ENCODE assay signal across 16 mouse cellular contexts in genomic region chr12:72538571-72538970, GRCm38 (mm10). TPM values are rescaled to one million over a fixed set of nuclear protein-coding genes. Genes with fewer than 3 reads are reported as not detected.
DNase-seq lines count a peak whose midpoint lies in the region; ATAC-seq and TF ChIP-seq lines count a peak whose summit lies in the region.
"Had no signal": no experiment of that assay in that cellular context is flagged by ENCODE, and none has a peak within 500 bp of the region (broad histone marks: within the 10 kb centered on the region; RNA-seq: fewer than 3 reads in every experiment).

No protein-coding gene starts in this region.

- H3K9me3 ChIP-seq in limb, embryonic 14.5 days (ENCODE audit: control insufficient read depth, low read length) = no peaks in the 10 kb centered on the region
- H3K9me3 ChIP-seq in limb, embryonic 10.5 days (replicated peaks) = no peaks in the 10 kb centered on the region
- H3K9me3 ChIP-seq: embryonic facial prominence, embryonic 12.5 days; hindbrain, embryonic 15.5 days; limb, embryonic 13.5 days; neural tube, embryonic 15.5 days had no signal

- no peak overlapping the region for H3K27ac ChIP-seq in limb, embryonic 14.5 days (replicated peaks; ENCODE audit: low read depth, low read length)
- H3K27ac ChIP-seq in limb, embryonic 10.5 days = no peak overlapping the region
- H3K27ac ChIP-seq: embryonic facial prominence, embryonic 12.5 days; hindbrain, embryonic 15.5 days; limb, embryonic 13.5 days; neural tube, embryonic 15.5 days had no signal

- no peak for ATAC-seq in limb, embryonic 14.5 days (ENCODE audit: low FRiP score, low read depth)
- ATAC-seq: CD4-positive, CD25-positive, alpha-beta regulatory T cell, adult 4 months; intestine, postnatal 0 days had no signal

- 85% methylated on average over 10 of the region's 10 CpGs for WGBS in limb, embryonic 14.5 days
- 95% methylated on average over 10 of the region's 10 CpGs for WGBS in limb, embryonic 10.5 days

- peaks cover 19% of the 10 kb centered on the region for H3K36me3 ChIP-seq in limb, embryonic 14.5 days (ENCODE audit: control insufficient read depth, insufficient read depth, low read length)
- H3K36me3 ChIP-seq in limb, embryonic 10.5 days = peaks cover 30% of the 10 kb centered on the region

- TF ChIP-seq POLR2A in limb, embryonic 14.5 days (IDR thresholded peaks at IDR 0.05; ENCODE audit: borderline replicate concordance, extremely low read depth, insufficient read depth, insufficient read length) = no peak

- DNase-seq in limb, embryonic 14.5 days (ENCODE audit: low spot score) = peak; percentile 21
- DNase-seq in limb, embryonic 10.5 days (ENCODE audit: low spot score) = no peak
- peak; percentile 53 to 78 for DNase-seq in frontal cortex, adult 2 months (ENCODE audit: extremely low spot score in 1 of 2, low spot score in 1 of 2)
- peak; percentile 9 to 50 for DNase-seq in left cerebral cortex, adult 8-10 months (ENCODE audit: low spot score in 2 of 2)
- DNase-seq in right cerebral cortex, postnatal 25 days = peak; percentile 47
- no peak for DNase-seq in spleen, postnatal 14 days (ENCODE audit: low spot score in 2 of 2)
- no peak for DNase-seq in adrenal gland, postnatal 14 days
- DNase-seq: cerebellum, adult 11-12 months; kidney, postnatal 10 days had no signal

- H3K27me3 ChIP-seq in limb, embryonic 14.5 days (ENCODE audit: control insufficient read depth, insufficient read depth, low read length) = no peaks in the 10 kb centered on the region
- H3K27me3 ChIP-seq in limb, embryonic 10.5 days (ENCODE audit: low read depth, poor library complexity, severe bottlenecking) = no peaks in the 10 kb centered on the region
- H3K27me3 ChIP-seq: embryonic facial prominence, embryonic 12.5 days; hindbrain, embryonic 15.5 days; limb, embryonic 13.5 days; neural tube, embryonic 15.5 days had no signal

- H3K9ac ChIP-seq in limb, embryonic 14.5 days (ENCODE audit: low read depth, low read length, severe bottlenecking) = no peak overlapping the region
- H3K9ac ChIP-seq: embryonic facial prominence, embryonic 12.5 days; hindbrain, embryonic 15.5 days; limb, embryonic 13.5 days; neural tube, embryonic 15.5 days had no signal

- peaks cover 9% of the 10 kb centered on the region for H3K4me1 ChIP-seq in limb, embryonic 14.5 days (ENCODE audit: control insufficient read depth, insufficient read depth, low read length)
- H3K4me1 ChIP-seq in limb, embryonic 10.5 days = peaks cover 17% of the 10 kb centered on the region

- H3K4me2 ChIP-seq in limb, embryonic 14.5 days (replicated peaks; ENCODE audit: low read depth, low read length, severe bottlenecking) = no peak overlapping the region
- H3K4me2 ChIP-seq: embryonic facial prominence, embryonic 12.5 days; hindbrain, embryonic 15.5 days; limb, embryonic 13.5 days; midbrain, embryonic 11.5 days; neural tube, embryonic 15.5 days had no signal

- no peak overlapping the region for H3K4me3 ChIP-seq in limb, embryonic 14.5 days (replicated peaks; ENCODE audit: low read length)
- H3K4me3 ChIP-seq in limb, embryonic 10.5 days = no peak overlapping the region
- H3K4me3 ChIP-seq: embryonic facial prominence, embryonic 12.5 days; hindbrain, embryonic 15.5 days; limb, embryonic 13.5 days; neural tube, embryonic 15.5 days had no signal

RNA-seq across cellular contexts. Expression of gene Pcnx4, which starts 2.4 kb away (rescaled TPM):
- 10.1 and 10.2 TPM in 2 replicates for polyA plus RNA-seq in limb, embryonic 14.5 days (2012; rRNA removed)
- 12.4 and 13.5 TPM in 2 replicates for polyA plus RNA-seq in limb, embryonic 14.5 days (2014; fragmentation: Nextera tagmentation; extraction: Ambion mirVana)
- 12.4 and 13.8 TPM in 2 replicates for polyA plus RNA-seq in limb, embryonic 10.5 days (2016; fragmentation: Nextera tagmentation; extraction: Ambion mirVana)
- 17.9 and 19.6 TPM in 2 replicates for polyA plus RNA-seq in frontal cortex, adult 2 months (2012; rRNA removed)
- 10 to 100 TPM; 30.6 to 37.6 (median 33.8) TPM for total RNA-seq in left cerebral cortex, adult 8-10 months (2022)
- 6.4 and 7.2 TPM in 2 replicates for total RNA-seq in adrenal gland, postnatal 14 days (2021)

Comparison
In these comparisons a context has a peak if more than half of its experiments do, and no peak if none do; other contexts are left out.
1. DNase-seq: peak in limb, embryonic 14.5 days (single experiment), frontal cortex, adult 2 months (2 of 2), left cerebral cortex, adult 8-10 months (2 of 2) and right cerebral cortex, postnatal 25 days (single experiment); none in limb, embryonic 10.5 days (single experiment), spleen, postnatal 14 days (0 of 2) and adrenal gland, postnatal 14 days (single experiment).